Mouse (Mus musculus): ENCODE measurements around the gene Fam89b.

GRCm38 (mm10) chr19:5725029-5725707, 4.3 kb downstream of the Fam89b start:
- no peak for TF ChIP-seq CTCF (IDR thresholded peaks at IDR 0.05; ENCODE audit: borderline replicate concordance, insufficient read depth, low read depth, low read length)
- no peak for TF ChIP-seq POLR2A (IDR thresholded peaks at IDR 0.05; ENCODE audit: borderline replicate concordance, insufficient read depth, low read length)

Data from cerebellum, adult 2 months (tissue).